Mouse (Mus musculus) olfactory bulb, adult 2 months (tissue): Measurements from ENCODE around the gene Vsx2.

Experiments
- CTCF ChIP-seq: fragments of 200-500 bp; IDR thresholded peaks from 2 replicates; pipeline ENCODE4 v1.5.1; 2012; ENCODE audit warnings: low read depth, mild to moderate bottlenecking, low read length, moderate library complexity; ENCODE audit not compliant: insufficient read depth
- POLR2A ChIP-seq: fragments of 200-500 bp; IDR thresholded peaks from 2 replicates; pipeline ENCODE4 v1.6.1; 2012; ENCODE audit warnings: mild to moderate bottlenecking, low read depth, low read length, moderate library complexity; ENCODE audit not compliant: insufficient read depth

DNA sequence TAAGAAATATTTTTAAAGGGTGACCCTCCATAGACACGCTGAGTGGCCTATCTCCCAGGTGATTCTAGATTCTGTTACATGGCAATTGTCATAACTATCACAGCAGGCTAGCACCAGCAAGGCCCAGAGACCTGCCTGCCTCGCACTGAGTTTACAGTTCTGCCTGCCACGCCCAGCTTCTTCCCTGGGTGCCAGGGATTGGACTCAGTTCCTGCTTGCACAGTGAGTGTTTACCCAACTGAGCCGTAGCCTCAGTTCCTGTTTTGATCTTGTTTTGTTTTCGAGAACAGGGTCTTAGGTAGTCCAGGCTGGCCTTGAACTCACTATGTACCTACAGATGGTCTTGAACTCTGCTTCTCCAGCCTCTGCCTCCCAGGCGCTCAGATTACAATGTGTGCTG is 2.0 kb upstream of the Vsx2 start:
- TF ChIP-seq CTCF (no peak), POLR2A (no peak)
